Mouse (Mus musculus) gastrocnemius, postnatal 14 days (tissue): ENCODE results near the gene Msmo1. TPM values are rescaled to one million over a fixed set of nuclear protein-coding genes. Genes with fewer than 3 reads are reported as not detected.

Source experiments
- DNase-seq: peaks from one replicate; pipeline ENCODE4 v3.0.0; 2021; ENCODE audit warnings: mixed read lengths
- intact Hi-C: fragments of 180-260 bp; cut with DNase I; formaldehyde crosslinking; loops from one replicate; pipeline ENCODE4 v1.15.1; 2025; ENCODE audit warnings: low total_unique reads
- total RNA-seq, 2 experiments: library from RNA; stranded (reverse); gene quantifications; 2 replicates each; pipeline ENCODE4 v1.2.3; 2021

Msmo1 gene
- total RNA-seq, 2 experiments from 2014 or later, result 2.7 to 7.0 TPM

DNA sequence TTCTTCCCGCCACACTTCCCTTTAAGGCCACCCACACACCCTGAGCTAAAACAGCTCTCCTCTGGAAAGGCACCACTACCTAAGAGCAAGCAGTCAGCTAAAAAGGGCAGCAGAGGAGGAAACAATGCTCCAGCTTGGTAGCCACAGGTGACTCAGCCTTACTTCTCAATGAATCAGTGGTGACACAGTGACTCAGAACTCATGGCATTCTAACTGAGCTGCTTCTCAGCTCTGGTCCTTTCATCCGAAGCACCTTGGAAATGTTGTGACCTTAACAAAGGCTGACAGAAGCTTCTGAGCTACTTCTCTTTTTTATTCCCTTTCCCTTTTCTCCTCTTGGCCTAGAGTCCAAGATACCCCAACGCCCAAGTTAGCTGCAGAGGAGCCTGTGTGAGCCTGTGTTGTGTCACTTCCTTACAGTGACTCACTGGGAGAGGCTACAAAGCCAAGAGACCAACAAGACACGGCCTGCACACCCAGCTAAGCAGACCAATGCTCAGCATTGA is 7.3 kb downstream of the Msmo1 start:
- intact Hi-C loops, result no loop called here
- DNase-seq, result no peak

GRCm38 (mm10) chr8:64723206-64723605 is 10.4 kb downstream of the Msmo1 start:
- intact Hi-C loops, result no loop called here
- no peak for DNase-seq

DNA sequence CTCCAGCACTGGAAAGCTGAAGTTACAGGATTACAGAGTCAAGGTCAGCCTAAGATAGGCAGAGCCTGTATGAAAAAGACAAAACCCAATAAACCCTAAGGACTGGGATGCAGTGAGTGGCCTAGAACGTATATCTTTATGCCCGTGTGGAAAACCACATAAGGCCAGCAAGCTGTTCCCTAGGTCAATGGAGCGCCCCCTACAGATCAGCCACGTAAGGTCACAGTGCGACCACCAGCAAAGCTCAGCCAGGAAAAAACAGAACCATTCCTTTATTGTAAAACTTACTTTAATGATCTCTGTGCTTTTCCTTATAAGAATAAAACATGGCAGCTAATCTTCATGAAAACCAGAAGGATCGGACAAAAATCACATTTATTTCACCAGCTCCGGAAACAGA is 15.7 kb downstream of the Msmo1 start:
- intact Hi-C loops, result no loop called here
- DNase-seq, result no peak

DNA sequence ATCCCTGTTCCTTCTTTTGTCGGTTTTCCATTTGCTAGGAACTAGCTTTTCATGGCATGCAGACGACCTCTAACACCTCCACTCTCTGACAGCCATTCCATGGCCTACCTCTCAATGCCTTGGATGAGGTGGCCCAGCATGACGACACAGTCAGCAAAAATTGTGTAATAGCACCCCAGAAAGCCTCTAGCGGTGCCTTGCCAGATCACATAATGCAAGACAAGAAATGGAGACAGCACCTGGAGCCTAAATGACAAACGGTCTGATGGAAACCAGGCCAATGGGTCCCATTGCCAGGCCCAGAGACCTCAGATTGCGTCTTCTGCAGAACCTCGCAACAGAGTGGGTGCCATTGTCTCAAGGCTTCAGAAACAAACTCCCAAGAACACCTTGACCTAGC is 21.1 kb downstream of the Msmo1 start:
- DNase-seq, result no peak
- intact Hi-C loops, result no loop called here

DNA sequence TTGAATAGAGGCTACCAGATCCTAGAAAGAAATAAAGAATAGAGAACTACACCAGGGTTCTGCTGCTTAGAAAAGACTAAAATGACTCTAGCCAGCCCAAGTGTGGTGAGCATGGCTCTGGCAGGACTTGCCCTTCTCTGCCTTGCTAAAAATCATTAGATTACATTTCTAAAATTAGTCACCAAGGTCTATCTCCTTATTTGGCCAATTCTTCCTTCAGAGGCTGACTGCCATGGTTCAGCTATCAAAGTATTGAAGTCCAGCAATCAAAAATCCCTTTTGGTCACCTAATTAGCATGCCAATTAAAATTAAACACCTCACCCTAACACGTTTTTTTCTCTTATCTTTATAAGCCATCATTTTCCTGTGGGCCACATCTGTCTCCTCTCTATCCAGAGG is 22.0 kb downstream of the Msmo1 start:
- intact Hi-C loops, result no loop called here

DNA sequence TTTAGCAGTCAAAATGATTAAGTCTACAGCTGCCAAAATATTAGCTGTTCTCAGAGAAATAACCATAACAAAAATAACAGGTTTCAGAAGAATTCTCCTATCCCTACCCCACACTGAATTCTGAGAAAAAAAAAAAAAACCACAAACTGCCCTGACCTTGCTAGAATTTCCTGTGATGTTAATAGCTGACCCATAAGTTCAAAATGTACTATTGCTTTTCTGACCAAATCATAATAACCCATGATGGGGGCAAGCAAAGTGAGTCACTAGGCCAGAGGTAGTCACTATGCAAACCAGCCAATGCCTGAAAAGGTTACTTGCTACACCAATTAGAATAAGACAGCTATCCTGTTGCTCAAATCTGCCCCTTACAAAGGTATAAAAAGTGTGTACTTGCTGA is 26.1 kb downstream of the Msmo1 start:
- intact Hi-C loops, result no loop called here
- no peak for DNase-seq

More for the DNA sequence above, 22.0 kb downstream of the Msmo1 start:
- no peak for DNase-seq

GRCm38 (mm10) chr8:64703191-64703590 is 30.4 kb downstream of the Msmo1 start:
- DNase-seq, result no peak
- intact Hi-C loops, result no loop called here

DNA sequence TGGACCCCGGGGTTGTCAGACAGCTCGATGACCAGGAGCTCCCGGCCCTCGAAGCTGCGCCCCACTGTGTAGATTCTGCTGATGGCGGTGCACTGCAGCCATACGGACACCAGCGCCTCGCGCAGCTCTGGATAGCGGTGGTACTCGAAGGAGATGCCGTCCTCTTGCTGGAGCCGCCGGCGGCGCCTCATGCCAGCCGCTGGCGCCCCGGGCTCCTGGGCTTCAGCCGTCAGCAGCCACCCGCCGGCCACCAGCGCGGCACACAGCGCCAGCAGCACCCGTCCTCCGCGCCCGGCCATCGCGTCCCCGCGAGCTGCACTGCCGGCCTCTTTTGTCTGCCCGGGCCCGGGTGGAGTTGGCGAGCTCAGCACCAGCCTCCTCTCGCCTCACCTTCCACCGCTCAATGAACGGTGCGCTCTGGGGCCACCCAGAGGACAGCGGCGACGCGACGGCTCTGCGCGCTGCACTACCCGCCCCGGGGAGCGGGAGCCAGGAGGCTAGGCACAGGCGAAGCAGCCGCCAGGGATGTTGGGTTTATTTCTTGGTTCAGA is 40.9 kb downstream of the Msmo1 start, which contains the start of gene Cpe:
Gene Cpe, minus strand, starts transcription at position 404 of the 551 bp plus-strand sequence.
- peak; percentile 84 for DNase-seq
- intact Hi-C loops, result no loop called here

GRCm38 (mm10) chr8:64691591-64692401 is 41.8 kb downstream of the Msmo1 start:
- intact Hi-C loops, result no loop called here
- no peak for DNase-seq

- intact Hi-C loops, result no loop called here
- no peak for DNase-seq
Measured at GRCm38 (mm10) chr8:64690845-64691244, 42.7 kb downstream of the Msmo1 start.

DNA sequence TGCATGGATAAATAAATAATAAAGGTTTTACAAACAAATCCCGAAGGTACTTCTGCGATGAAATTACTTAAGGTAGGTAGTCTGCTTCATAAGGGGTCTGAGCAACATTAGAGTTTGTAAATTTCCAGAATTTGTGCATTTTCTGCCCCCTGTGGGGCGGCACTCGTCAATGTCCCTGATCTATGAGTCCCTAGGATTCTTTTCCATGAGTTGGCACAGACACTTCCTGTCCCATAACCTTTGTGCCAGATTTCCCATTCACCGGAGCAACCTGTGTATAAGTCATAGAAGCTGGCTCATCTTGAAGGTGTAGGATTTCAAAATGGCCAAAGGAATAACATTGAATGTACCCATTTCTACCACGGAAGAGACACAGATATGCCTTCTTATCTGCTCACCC is 43.3 kb downstream of the Msmo1 start:
- intact Hi-C loops, result no loop called here
- DNase-seq, result no peak

GRCm38 (mm10) chr8:64688741-64689140 is 44.9 kb downstream of the Msmo1 start:
- DNase-seq, result no peak
- intact Hi-C loops, result no loop called here

- peak; percentile 8 for DNase-seq
Measured at GRCm38 (mm10) chr8:64688161-64688560, 45.4 kb downstream of the Msmo1 start.

GRCm38 (mm10) chr8:64682501-64682900 is 51.1 kb downstream of the Msmo1 start:
- no peak for DNase-seq
- intact Hi-C loops, result no loop called here

More at GRCm38 (mm10) chr8:64688161-64688560, 45.4 kb downstream of the Msmo1 start:
- intact Hi-C loops, result no loop called here

DNA sequence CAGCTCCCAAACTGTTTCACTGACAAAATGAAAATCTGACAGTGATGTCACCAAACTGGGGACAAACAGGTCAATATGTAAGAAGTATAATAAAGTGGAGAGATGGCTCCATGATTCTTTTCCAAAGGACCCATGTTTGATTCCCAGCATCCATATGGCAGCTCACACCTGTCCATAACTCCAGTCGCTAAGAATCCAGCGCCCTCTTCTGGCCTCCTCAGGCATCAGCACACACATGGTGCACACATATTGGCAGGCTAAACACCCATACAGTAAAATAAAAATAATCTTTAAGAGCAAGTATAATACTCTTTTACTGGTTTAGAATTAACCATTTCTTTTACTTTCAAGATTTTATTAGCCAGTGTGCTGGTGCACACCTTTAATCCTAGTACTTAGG is 57.2 kb downstream of the Msmo1 start:
- intact Hi-C loops, result no loop called here
- no peak for DNase-seq

DNA sequence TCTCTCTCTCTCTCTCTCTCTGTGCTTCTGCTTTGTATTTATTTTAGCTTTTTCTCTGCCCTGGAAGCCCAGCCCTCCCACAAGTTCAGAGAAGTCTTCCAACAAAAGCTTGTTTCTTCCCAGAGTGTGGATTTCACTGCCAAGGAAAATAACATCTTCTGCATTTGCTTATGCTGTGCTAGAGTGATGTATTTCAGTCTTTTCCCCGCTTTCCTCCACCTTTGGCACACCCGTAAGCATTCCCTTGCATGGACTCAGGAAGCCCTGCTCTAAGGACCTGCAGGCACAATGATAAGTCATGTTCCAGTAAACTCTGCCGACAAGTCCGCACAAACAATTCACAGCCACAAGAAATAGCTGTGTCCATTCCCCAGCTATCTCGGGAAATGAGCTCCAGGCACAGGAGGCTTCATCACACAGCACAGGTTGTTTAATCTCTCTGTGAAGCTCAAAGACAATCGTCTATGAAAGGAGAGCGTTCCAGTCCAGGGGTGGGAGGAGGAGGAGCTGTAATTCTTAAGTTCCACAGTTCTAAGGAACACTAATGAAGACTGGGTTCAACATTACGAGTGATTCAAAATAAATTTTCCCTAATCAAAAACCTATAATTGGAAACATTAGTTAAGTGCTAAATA is 58.5 kb downstream of the Msmo1 start:
- intact Hi-C loops, result no loop called here
- no peak for DNase-seq

DNA sequence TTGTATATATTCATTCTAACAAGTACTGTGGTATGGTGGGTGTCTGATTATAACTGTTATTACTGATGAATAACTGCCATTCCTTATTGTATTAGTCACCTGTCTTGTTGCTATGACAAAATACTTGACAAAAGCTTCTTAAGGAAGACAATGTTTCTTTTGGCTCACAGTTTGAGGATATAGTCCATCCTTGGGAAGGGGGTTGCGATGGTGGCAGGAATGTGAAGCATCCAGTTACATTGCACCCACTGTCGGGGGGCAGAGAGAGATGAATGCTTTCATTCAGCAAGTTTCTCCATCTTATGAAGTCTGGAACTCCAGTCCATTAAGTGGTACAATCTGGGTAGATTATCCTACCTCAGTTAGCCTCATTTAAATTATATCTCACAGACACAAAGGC is 60.7 kb downstream of the Msmo1 start:
- intact Hi-C loops, result no loop called here
- DNase-seq, result no peak

DNA sequence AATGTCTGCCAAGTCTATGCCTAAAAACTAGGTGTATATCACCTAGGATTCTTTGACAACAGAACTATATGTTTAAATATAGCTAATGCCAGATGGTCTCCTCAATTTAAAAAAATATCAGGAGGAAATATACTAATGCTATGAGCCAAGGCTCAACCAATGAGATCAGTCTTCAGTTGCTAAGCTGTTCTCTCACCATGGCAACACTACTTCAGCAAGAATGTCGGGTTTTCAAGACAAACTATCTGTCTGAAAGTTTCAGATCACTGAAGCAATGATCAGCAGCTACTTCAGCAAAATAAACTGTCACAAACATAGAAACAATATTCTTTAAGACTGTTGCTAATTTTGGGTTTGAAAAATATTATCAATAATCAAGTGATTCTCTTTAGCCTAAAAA is 61.7 kb downstream of the Msmo1 start:
- no peak for DNase-seq
- intact Hi-C loops, result no loop called here
